Mouse (Mus musculus) stomach, postnatal 0 days (tissue): ENCODE measurements around the gene Gtf2e1. TPM values are rescaled to one million over a fixed set of nuclear protein-coding genes. Genes with fewer than 3 reads are reported as not detected.

Experiments used
- ATAC-seq: fragments of 200-750 bp; cut with Nextera tagmentation; 2 replicates; pipeline ENCODE4 v1.8.0; 2017; ENCODE audit not compliant: low FRiP score, low TSS enrichment
- DNase-seq: peaks from one replicate; pipeline ENCODE4 v3.0.0-alpha.2; 2016; ENCODE audit warnings: low spot score
- H3K27ac ChIP-seq: fragments of 300-500 bp; sonication (generic); replicated peaks from 2 replicates; pipeline ENCODE4 v1.5.1; 2014; ENCODE audit warnings: mild to moderate bottlenecking, control low read depth
- H3K27me3 ChIP-seq: fragments of 300-500 bp; sonication (generic); 2 replicates; pipeline ENCODE4 v1.6.1; 2014; ENCODE audit warnings: low read length; ENCODE audit not compliant: control insufficient read depth, insufficient read depth
- H3K36me3 ChIP-seq: fragments of 300-500 bp; sonication (generic); 2 replicates; pipeline ENCODE4 v1.6.1; 2014; ENCODE audit warnings: low read length, mixed read lengths; ENCODE audit not compliant: control insufficient read depth, insufficient read depth
- H3K4me1 ChIP-seq: fragments of 300-500 bp; sonication (generic); replicated peaks from 2 replicates; pipeline ENCODE4 v1.6.1; 2014; ENCODE audit warnings: antibody characterized with exemption; ENCODE audit not compliant: control insufficient read depth, insufficient read depth
- H3K4me2 ChIP-seq: fragments of 300-500 bp; sonication (generic); replicated peaks from 2 replicates; pipeline ENCODE4 v1.6.1; 2014; ENCODE audit warnings: low read depth, mild to moderate bottlenecking, control low read depth, moderate library complexity
- H3K4me3 ChIP-seq: fragments of 300-500 bp; sonication (generic); 2 replicates; pipeline ENCODE4 v1.5.1; 2014; ENCODE audit warnings: low read depth, low read length, control low read depth
- H3K9ac ChIP-seq: fragments of 300-500 bp; sonication (generic); 2 replicates; pipeline ENCODE4 v1.6.1; 2014; ENCODE audit warnings: mild to moderate bottlenecking, low read length, control low read depth, mixed read lengths
- H3K9me3 ChIP-seq: fragments of 300-500 bp; sonication (generic); 2 replicates; pipeline ENCODE4 v1.6.1; 2016; ENCODE audit warnings: low read length; ENCODE audit not compliant: control insufficient read depth
- CTCF ChIP-seq: IDR thresholded peaks from 2 replicates; pipeline ENCODE4 v1.5.1; 2016; ENCODE audit warnings: antibody characterized with exemption, low read depth, mild to moderate bottlenecking, moderate library complexity
- EP300 ChIP-seq: optimal IDR thresholded peaks from 2 replicates; pipeline ENCODE3; 2016; ENCODE audit warnings: antibody characterized with exemption
- WGBS: fragments of 180-500 bp; shearing (Covaris S2); extraction: QIAGEN DNeasy Blood & Tissue Kit; methylation state at CpG from one replicate; pipeline ENCODE4 v1.1.7; 2014; 5-methylcytosine and 5-hydroxymethylcytosine counted together
- polyA plus RNA-seq: library from polyadenylated mRNA; unstranded; fragments of >200 nt; fragmentation: Nextera tagmentation; extraction: Ambion mirVana; gene quantifications from 2 replicates; pipeline ENCODE4 v1.2.1, GENCODE M21; 2015

The Gtf2e1 gene
- polyA plus RNA-seq, 1 experiment from 2014 or later: 9.2 TPM

DNA sequence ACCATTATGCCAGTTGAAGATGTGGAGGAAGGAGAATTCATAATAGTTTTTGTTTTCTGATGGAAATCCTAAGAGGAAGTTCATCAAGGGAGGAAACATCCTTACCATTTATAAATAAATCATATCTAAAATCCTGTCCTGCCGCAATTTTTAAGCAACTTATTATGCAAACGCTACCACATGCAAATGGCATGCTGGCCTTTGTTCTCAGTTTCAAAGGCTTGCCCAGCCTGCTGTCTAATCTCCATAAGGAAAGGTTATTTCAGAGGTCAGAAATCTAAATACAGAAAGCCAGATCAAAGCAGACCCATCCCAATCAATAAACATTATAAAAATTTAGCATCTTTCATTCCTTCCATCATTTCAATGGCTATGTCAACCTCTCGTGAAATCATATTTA is 42.3 kb upstream of the Gtf2e1 start:
- H3K9me3 ChIP-seq: no peaks in the 10 kb centered on the region
- no peaks in the 10 kb centered on the region for H3K27me3 ChIP-seq
- H3K9ac ChIP-seq: no peak overlapping the region
- no peaks in the 10 kb centered on the region for H3K36me3 ChIP-seq
- ATAC-seq: no peak
- no peak overlapping the region for H3K4me3 ChIP-seq
- H3K4me2 ChIP-seq: no peak overlapping the region
- TF ChIP-seq CTCF (no peak), EP300 (no peak)
- WGBS: 60% methylated on average over 3 of the region's 3 CpGs
- DNase-seq: no peak
- H3K4me1 ChIP-seq: no peaks in the 10 kb centered on the region
- no peak overlapping the region for H3K27ac ChIP-seq

GRCm38 (mm10) chr16:37580651-37581050 is 41.1 kb upstream of the Gtf2e1 start:
- no peak for TF ChIP-seq EP300
- TF ChIP-seq CTCF: no peak

DNA sequence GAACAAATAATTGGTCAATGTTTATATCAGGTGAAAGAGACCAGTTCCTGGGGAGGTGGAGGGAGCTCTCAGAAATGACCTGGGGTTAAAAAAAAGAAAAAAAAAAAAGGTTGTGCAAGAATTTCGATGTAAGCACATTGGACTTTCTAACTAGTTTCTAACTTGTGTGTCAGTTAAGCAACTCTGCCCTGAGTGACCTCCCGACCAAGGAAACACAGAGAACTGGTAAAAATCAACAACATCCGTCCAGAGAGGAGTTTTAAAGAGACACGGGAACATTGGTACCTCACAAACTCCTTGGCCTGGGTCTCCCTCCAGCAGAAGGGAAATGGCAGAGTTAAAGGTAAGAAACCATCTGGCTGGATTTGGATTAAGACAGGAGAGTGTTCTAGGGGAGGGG is 40.4 kb upstream of the Gtf2e1 start, which contains the start of gene Hgd:
TSS of gene Hgd (plus strand) at position 160 of the 400 bp plus-strand sequence.
- H3K27ac ChIP-seq: no peak within 1 kb of the TSS
- no peak within 1 kb of the TSS for H3K4me2 ChIP-seq
- WGBS: 47% methylated on average over 4 of the region's 4 CpGs
- no peaks in the 10 kb centered on the region for H3K36me3 ChIP-seq
- no peak within 1 kb of the TSS for H3K4me3 ChIP-seq
- H3K27me3 ChIP-seq: no peaks in the 10 kb centered on the region
- H3K9ac ChIP-seq: no peak within 1 kb of the TSS
- DNase-seq (no peak), ATAC-seq (no peak)
- TF ChIP-seq EP300 (no peak), CTCF (no peak)
- H3K9me3 ChIP-seq: no peaks in the 10 kb centered on the region
- no peaks in the 10 kb centered on the region for H3K4me1 ChIP-seq

More at GRCm38 (mm10) chr16:37580651-37581050, 41.1 kb upstream of the Gtf2e1 start:
- Histone ChIP-seq H3K4me3 (no peak overlapping the region), H3K4me1 (no peaks in the 10 kb centered on the region), H3K36me3 (no peaks in the 10 kb centered on the region), H3K27ac (no peak overlapping the region), H3K9me3 (no peaks in the 10 kb centered on the region), H3K27me3 (no peaks in the 10 kb centered on the region), H3K4me2 (no peak overlapping the region), H3K9ac (no peak overlapping the region)
- DNase-seq (no peak), ATAC-seq (no peak)
- WGBS: 73% methylated on average over 4 of the region's 4 CpGs

DNA sequence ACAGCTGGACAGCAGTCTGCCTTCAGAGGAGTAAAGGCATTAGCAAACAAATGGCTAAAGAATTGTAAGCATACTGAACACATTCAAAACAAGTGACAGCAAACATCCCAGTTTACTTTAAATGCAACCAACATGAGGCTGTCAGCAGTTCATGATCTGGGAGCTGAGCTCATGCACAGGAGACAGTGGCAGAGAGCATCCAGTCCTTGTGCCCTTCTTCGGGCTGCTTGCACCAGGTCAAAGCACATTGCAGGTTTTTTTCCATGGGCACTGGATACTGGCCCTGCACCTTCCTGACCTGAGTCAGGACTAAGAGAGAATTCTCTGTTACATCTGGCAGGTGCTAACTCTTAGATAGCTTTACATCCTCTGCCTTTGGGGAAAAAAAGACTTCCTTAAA is 40.0 kb upstream of the Gtf2e1 start:
- no peak overlapping the region for H3K9ac ChIP-seq
- no peak for DNase-seq
- no peak for ATAC-seq
- 69% methylated on average over 1 of the region's 1 CpGs for WGBS
- H3K9me3 ChIP-seq: no peaks in the 10 kb centered on the region
- no peak overlapping the region for H3K4me2 ChIP-seq
- no peak overlapping the region for H3K4me3 ChIP-seq
- no peaks in the 10 kb centered on the region for H3K4me1 ChIP-seq
- TF ChIP-seq EP300 (no peak), CTCF (no peak)
- H3K27me3 ChIP-seq: no peaks in the 10 kb centered on the region
- no peak overlapping the region for H3K27ac ChIP-seq
- H3K36me3 ChIP-seq: no peaks in the 10 kb centered on the region

DNA sequence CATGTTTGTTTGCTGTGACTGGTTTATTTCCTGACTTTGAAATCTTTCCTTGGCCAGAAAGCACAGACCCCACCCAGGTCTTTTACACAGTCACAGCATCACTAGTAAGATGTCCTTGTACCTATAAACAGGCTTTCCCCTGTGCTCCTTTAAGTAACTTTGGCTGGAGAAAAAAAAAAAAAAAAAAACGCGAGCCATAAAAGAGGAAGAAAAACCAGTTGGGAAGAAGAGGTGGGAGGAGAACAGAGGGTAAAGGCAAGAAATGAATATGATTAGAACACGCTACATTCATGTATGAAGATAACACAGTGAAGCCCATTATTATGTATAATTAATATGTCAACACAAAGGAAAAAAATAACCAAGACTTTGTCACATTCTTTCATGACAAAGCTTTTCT is 35.7 kb upstream of the Gtf2e1 start:
- no peaks in the 10 kb centered on the region for H3K27me3 ChIP-seq
- TF ChIP-seq CTCF: no peak
- no peak for TF ChIP-seq EP300
- H3K9ac ChIP-seq: no peak overlapping the region
- H3K4me1 ChIP-seq: no peaks in the 10 kb centered on the region
- H3K4me3 ChIP-seq: no peak overlapping the region
- no peaks in the 10 kb centered on the region for H3K9me3 ChIP-seq
- ATAC-seq: no peak
- H3K36me3 ChIP-seq: no peaks in the 10 kb centered on the region
- H3K4me2 ChIP-seq: no peak overlapping the region
- DNase-seq: no peak
- 63% methylated on average over 3 of the region's 3 CpGs for WGBS
- H3K27ac ChIP-seq: no peak overlapping the region

- TF ChIP-seq CTCF: peak; percentile 42; the same call in 1 of the 2 replicates
- TF ChIP-seq EP300: no peak
- Histone ChIP-seq H3K4me2 (no peak overlapping the region), H3K4me1 (no peaks in the 10 kb centered on the region)
Measured at GRCm38 (mm10) chr16:37573061-37573460, 33.5 kb upstream of the Gtf2e1 start.

More at GRCm38 (mm10) chr16:37573061-37573460, 33.5 kb upstream of the Gtf2e1 start:
- Histone ChIP-seq H3K9ac (no peak overlapping the region), H3K27me3 (no peaks in the 10 kb centered on the region), H3K27ac (no peak overlapping the region), H3K9me3 (no peaks in the 10 kb centered on the region), H3K4me3 (no peak overlapping the region), H3K36me3 (no peaks in the 10 kb centered on the region; the same call in 1 of the 2 replicates)
- DNase-seq: no peak
- no peak for ATAC-seq
- WGBS: 96% methylated on average over 5 of the region's 5 CpGs
